Mouse (Mus musculus): Measurements from ENCODE around the gene Smr3a. TPM values are rescaled to one million over a fixed set of nuclear protein-coding genes. Genes with fewer than 3 reads are reported as not detected.

Smr3a gene
- polyA plus RNA-seq (2014; fragmentation: Nextera tagmentation; extraction: Ambion mirVana) = not detected in 2 replicates

DNA sequence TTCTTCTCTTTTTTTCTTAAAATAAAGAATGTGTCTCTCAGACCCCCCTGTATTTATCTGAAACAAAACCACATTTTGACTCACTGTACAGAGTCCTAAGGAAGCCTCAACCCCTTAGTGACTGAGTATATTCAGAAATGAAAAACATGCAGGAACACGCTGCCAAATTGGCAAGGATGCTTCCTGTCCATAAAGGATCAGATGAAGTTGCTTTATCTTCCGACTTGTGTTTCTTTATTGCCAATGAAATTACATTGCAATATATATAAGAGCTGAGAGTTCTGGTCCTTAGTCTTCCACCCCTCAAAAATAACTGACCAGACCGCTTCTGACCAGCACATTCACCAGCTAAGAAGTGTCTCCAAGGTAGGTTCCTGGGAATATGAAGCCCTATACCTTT is at the start of gene Smr3a:
Gene Smr3a, plus strand, starts transcription at position 301 of the 400 bp plus-strand sequence.
- Histone ChIP-seq H3K4me3 (ENCODE audit: low read depth, low read length) (no peak within 1 kb of the TSS), H3K4me1 (ENCODE audit: control insufficient read depth, insufficient read depth, low read length) (no peaks in the 10 kb centered on the region), H3K9me3 (ENCODE audit: control insufficient read depth, low read length) (no peaks in the 10 kb centered on the region), H3K4me2 (ENCODE audit: low read depth, severe bottlenecking) (no peak within 1 kb of the TSS), H3K36me3 (ENCODE audit: control insufficient read depth, insufficient read depth, low read length) (no peaks in the 10 kb centered on the region), H3K9ac (ENCODE audit: low read length) (no peak within 1 kb of the TSS), H3K27me3 (ENCODE audit: control insufficient read depth, insufficient read depth, low read length) (no peaks in the 10 kb centered on the region), H3K27ac (replicated peaks; ENCODE audit: low read depth, low read length) (no peak within 1 kb of the TSS)
- ATAC-seq (ENCODE audit: insufficient number of reproducible peaks, low FRiP score, low TSS enrichment, low read depth) (no peak), DNase-seq (ENCODE audit: low spot score) (no peak)
- WGBS = 82% methylated on average over 3 of the region's 3 CpGs

DNA sequence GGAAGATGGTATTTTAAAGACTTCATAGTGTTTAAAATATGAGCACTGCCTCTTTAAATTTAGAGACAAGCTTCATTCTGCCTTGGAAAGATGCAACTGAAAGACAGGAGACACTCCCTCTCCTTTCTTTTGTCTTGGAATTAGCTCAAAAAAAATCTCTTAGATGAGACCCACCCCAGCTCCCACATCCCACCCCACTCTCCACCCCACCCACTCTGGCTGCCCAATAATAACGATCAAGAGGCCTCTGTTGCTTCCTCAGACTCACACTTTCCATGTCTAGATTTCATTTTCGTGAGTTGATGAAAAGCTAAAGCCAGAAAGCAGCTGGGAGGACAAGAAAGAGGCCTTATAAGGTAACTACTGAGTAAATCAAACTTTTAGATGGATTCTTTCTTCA is 33.1 kb upstream of the Smr3a start, which contains the start of the genes 2310003L06Rik and Gm28434:
Gene 2310003L06Rik, plus strand, starts transcription at position 259 of the 400 bp plus-strand sequence.
Gene Gm28434, plus strand, starts transcription at position 317 of the 400 bp plus-strand sequence.
- ATAC-seq (ENCODE audit: insufficient number of reproducible peaks, low FRiP score, low TSS enrichment, low read depth) (no peak), DNase-seq (ENCODE audit: low spot score) (no peak)
- 71% methylated on average over 2 of the region's 2 CpGs for WGBS
- Histone ChIP-seq H3K9me3 (ENCODE audit: control insufficient read depth, low read length) (no peaks in the 10 kb centered on the region), H3K27me3 (ENCODE audit: control insufficient read depth, insufficient read depth, low read length) (no peaks in the 10 kb centered on the region), H3K4me3 (ENCODE audit: low read depth, low read length) (no peak within 1 kb of the TSS), H3K4me2 (ENCODE audit: low read depth, severe bottlenecking) (no peak within 1 kb of the TSS), H3K4me1 (ENCODE audit: control insufficient read depth, insufficient read depth, low read length) (no peaks in the 10 kb centered on the region), H3K36me3 (ENCODE audit: control insufficient read depth, insufficient read depth, low read length) (no peaks in the 10 kb centered on the region), H3K27ac (replicated peaks; ENCODE audit: low read depth, low read length) (no peak within 1 kb of the TSS), H3K9ac (ENCODE audit: low read length) (no peak within 1 kb of the TSS)

DNA sequence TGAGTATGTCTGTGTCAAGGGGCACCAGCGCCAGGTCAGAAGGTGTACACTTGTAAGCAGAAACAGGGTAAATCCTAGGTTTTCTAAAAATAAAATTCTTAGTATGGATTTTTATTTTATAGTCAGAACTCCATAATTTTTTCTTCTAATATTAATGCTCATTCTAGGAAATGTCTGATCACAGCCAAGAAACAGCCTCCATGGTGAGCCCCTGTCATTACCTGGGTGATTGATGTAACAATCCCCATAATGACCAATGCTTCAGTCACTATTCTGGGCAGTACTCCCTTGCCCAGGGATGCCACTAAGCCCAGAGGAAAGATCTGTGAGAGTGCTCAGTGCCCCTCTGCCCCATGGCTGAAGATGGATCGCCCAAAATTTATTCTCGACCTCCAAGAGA is 23.2 kb upstream of the Smr3a start, which contains the start of gene Cabs1:
Gene Cabs1, plus strand, starts transcription at position 301 of the 400 bp plus-strand sequence.
- Histone ChIP-seq H3K27ac (replicated peaks; ENCODE audit: low read depth, low read length) (no peak within 1 kb of the TSS), H3K9me3 (ENCODE audit: control insufficient read depth, low read length) (no peaks in the 10 kb centered on the region), H3K36me3 (ENCODE audit: control insufficient read depth, insufficient read depth, low read length) (no peaks in the 10 kb centered on the region), H3K4me1 (ENCODE audit: control insufficient read depth, insufficient read depth, low read length) (no peaks in the 10 kb centered on the region), H3K27me3 (ENCODE audit: control insufficient read depth, insufficient read depth, low read length) (no peaks in the 10 kb centered on the region), H3K4me2 (ENCODE audit: low read depth, severe bottlenecking) (no peak within 1 kb of the TSS), H3K4me3 (ENCODE audit: low read depth, low read length) (no peak within 1 kb of the TSS), H3K9ac (ENCODE audit: low read length) (no peak within 1 kb of the TSS)
- 81% methylated on average over 3 of the region's 3 CpGs for WGBS
- ATAC-seq (ENCODE audit: insufficient number of reproducible peaks, low FRiP score, low TSS enrichment, low read depth) (no peak), DNase-seq (ENCODE audit: low spot score) (no peak)

DNA sequence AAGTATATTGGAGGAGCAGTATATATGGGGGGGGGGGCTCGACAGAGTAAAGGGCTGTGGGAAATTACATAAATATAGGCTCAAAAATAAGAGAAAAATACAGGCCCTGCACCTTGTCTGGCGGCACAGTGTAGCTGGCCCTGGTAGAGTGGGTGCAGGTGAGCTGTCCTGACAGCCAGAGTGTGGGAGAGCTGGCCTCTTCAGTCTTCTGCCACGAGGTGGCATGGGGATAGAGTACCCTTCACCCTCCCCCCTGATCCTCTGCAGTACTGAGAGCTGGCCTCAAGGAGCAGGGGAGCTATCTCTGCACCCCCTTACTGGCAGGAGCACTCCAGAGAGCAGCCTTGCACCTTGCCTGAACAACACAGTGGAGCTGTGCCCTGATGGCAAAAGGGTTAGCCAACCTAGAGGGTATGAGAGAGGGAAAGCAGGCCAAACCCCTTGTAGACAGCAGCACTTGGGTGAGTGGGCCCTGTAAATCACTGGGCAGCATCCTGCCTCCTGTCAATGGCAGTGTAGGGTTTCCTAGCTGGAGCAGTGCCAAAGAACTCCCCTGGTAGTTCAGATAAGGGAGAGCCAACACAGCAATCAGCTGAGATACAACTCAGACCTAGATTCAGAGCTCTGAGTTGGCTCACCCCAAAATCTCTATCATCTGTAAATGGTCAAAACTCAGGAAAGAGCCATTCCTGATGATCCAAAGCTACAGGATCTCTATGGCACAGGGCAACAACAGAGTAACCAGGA is 19.7 kb upstream of the Smr3a start:
- Histone ChIP-seq H3K9ac (ENCODE audit: low read length) (no peak overlapping the region), H3K27ac (replicated peaks; ENCODE audit: low read depth, low read length) (no peak overlapping the region), H3K36me3 (ENCODE audit: control insufficient read depth, insufficient read depth, low read length) (no peaks in the 10 kb centered on the region), H3K9me3 (ENCODE audit: control insufficient read depth, low read length) (no peaks in the 10 kb centered on the region), H3K4me3 (ENCODE audit: low read depth, low read length) (no peak overlapping the region), H3K4me1 (ENCODE audit: control insufficient read depth, insufficient read depth, low read length) (no peaks in the 10 kb centered on the region), H3K4me2 (ENCODE audit: low read depth, severe bottlenecking) (no peak overlapping the region), H3K27me3 (ENCODE audit: control insufficient read depth, insufficient read depth, low read length) (no peaks in the 10 kb centered on the region)
- 53% methylated on average over 3 of the region's 3 CpGs for WGBS
- DNase-seq (ENCODE audit: low spot score) (no peak), ATAC-seq (ENCODE audit: insufficient number of reproducible peaks, low FRiP score, low TSS enrichment, low read depth) (peak; percentile 39)

DNA sequence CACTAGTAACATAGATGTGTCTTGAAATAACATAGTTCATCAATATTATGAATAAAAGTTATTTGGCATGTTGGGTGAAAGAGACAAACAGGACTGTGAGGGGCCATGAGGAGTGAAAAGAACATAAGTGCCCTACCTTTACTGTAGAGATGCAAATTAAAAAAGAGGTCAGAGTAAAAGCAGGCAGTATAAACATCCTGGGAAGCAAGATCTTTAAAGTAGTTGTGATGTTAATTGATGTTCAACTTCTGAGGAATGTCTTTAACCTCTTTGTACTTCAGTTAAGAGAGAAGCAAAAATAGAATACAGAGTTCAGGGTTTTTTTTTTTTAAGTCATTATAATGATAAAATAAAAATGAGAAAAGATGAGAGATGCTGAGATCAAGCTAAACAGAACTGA is 2.9 kb downstream of the Smr3a start:
- Histone ChIP-seq H3K27me3 (ENCODE audit: control insufficient read depth, insufficient read depth, low read length) (no peaks in the 10 kb centered on the region), H3K27ac (replicated peaks; ENCODE audit: low read depth, low read length) (no peak overlapping the region), H3K4me1 (ENCODE audit: control insufficient read depth, insufficient read depth, low read length) (no peaks in the 10 kb centered on the region), H3K9me3 (ENCODE audit: control insufficient read depth, low read length) (no peaks in the 10 kb centered on the region), H3K9ac (ENCODE audit: low read length) (no peak overlapping the region), H3K4me3 (ENCODE audit: low read depth, low read length) (no peak overlapping the region), H3K4me2 (ENCODE audit: low read depth, severe bottlenecking) (no peak overlapping the region), H3K36me3 (ENCODE audit: control insufficient read depth, insufficient read depth, low read length) (no peaks in the 10 kb centered on the region)
- no peak for DNase-seq (ENCODE audit: low spot score)
- ATAC-seq (ENCODE audit: insufficient number of reproducible peaks, low FRiP score, low TSS enrichment, low read depth) = no peak

Other genes with a start within 250 kb of the Smr3a start
- gene Csn1s2a, start 228.0 kb upstream of the Smr3a start, polyA plus RNA-seq (2014; fragmentation: Nextera tagmentation; extraction: Ambion mirVana) = not detected in 2 replicates
- not detected in 2 replicates for gene Csn1s2b, start 194.5 kb upstream of the Smr3a start, polyA plus RNA-seq (2014; fragmentation: Nextera tagmentation; extraction: Ambion mirVana)
- not detected in 2 replicates for gene Prr27, start 176.9 kb upstream of the Smr3a start, polyA plus RNA-seq (2014; fragmentation: Nextera tagmentation; extraction: Ambion mirVana)
- gene Odam, start 117.5 kb upstream of the Smr3a start, polyA plus RNA-seq (2014; fragmentation: Nextera tagmentation; extraction: Ambion mirVana) = not detected in 2 replicates
- not detected in 2 replicates for gene Csn3, start 77.0 kb upstream of the Smr3a start, polyA plus RNA-seq (2014; fragmentation: Nextera tagmentation; extraction: Ambion mirVana)
- gene 2310003L06Rik, start 33.1 kb upstream of the Smr3a start, polyA plus RNA-seq (2014; fragmentation: Nextera tagmentation; extraction: Ambion mirVana) = not detected in 2 replicates
- not detected in 2 replicates for gene Gm28434, start 33.0 kb upstream of the Smr3a start, polyA plus RNA-seq (2014; fragmentation: Nextera tagmentation; extraction: Ambion mirVana)
- not detected in 2 replicates for gene Cabs1, start 23.1 kb upstream of the Smr3a start, polyA plus RNA-seq (2014; fragmentation: Nextera tagmentation; extraction: Ambion mirVana)
- gene Smr2, start 84.0 kb downstream of the Smr3a start, polyA plus RNA-seq (2014; fragmentation: Nextera tagmentation; extraction: Ambion mirVana) = not detected in 2 replicates
- gene Gm11116, start 109.0 kb downstream of the Smr3a start, polyA plus RNA-seq (2014; fragmentation: Nextera tagmentation; extraction: Ambion mirVana) = not detected in 2 replicates
- gene Gm11115, start 151.6 kb downstream of the Smr3a start, polyA plus RNA-seq (2014; fragmentation: Nextera tagmentation; extraction: Ambion mirVana) = not detected in 2 replicates

Measured in limb, embryonic 11.5 days (tissue).